26 mouse cellular contexts compared by ENCODE assay signal in genomic region chr7:132230961-132231360, GRCm38 (mm10).
DNase-seq lines count a peak whose midpoint lies in the region; ATAC-seq lines count a peak whose summit lies in the region.
"Had no signal": no experiment of that assay in that cellular context is flagged by ENCODE, and none has a peak within 500 bp of the region (broad histone marks: within the 10 kb centered on the region; RNA-seq: fewer than 3 reads in every experiment).

No protein-coding gene starts in this region.

- peaks cover 29% of the 10 kb centered on the region for H3K4me1 ChIP-seq in forebrain, embryonic 10.5 days
- no peaks in the 10 kb centered on the region for H3K4me1 ChIP-seq in forebrain, embryonic 14.5 days (ENCODE audit: control insufficient read depth, insufficient read depth, low read length)
- H3K4me1 ChIP-seq in midbrain, embryonic 12.5 days: peaks cover 6% of the 10 kb centered on the region; the same call in 1 of the 2 replicates
- H3K4me1 ChIP-seq in midbrain, embryonic 15.5 days: no peaks in the 10 kb centered on the region
- H3K4me1 ChIP-seq: forebrain, embryonic 15.5 days; liver, embryonic 15.5 days had no signal

- H3K27me3 ChIP-seq in forebrain, embryonic 10.5 days (ENCODE audit: poor library complexity, severe bottlenecking): peaks cover 3% of the 10 kb centered on the region; the same call in 1 of the 2 replicates
- no peaks in the 10 kb centered on the region for H3K27me3 ChIP-seq in forebrain, embryonic 14.5 days (replicated peaks; ENCODE audit: control insufficient read depth, insufficient read depth, low read length)
- H3K27me3 ChIP-seq in midbrain, embryonic 12.5 days: no peaks in the 10 kb centered on the region
- 0 out of 2 replicates have a peak, but pooled peaks cover 2% of the 10 kb centered on the region for H3K27me3 ChIP-seq in midbrain, embryonic 15.5 days (replicated peaks)
- H3K27me3 ChIP-seq: forebrain, embryonic 15.5 days; liver, embryonic 15.5 days; lung, embryonic 15.5 days; neural tube, embryonic 12.5 days had no signal

- peak overlapping the region; percentile 36; the same call in 1 of the 2 replicates for H3K27ac ChIP-seq in forebrain, embryonic 10.5 days
- no peak overlapping the region for H3K27ac ChIP-seq in forebrain, embryonic 14.5 days (ENCODE audit: low read depth, low read length)
- H3K27ac ChIP-seq in midbrain, embryonic 12.5 days (replicated peaks): 0 out of 2 replicates have a peak overlapping the region, but pooled peaks have one; percentile 25
- H3K27ac ChIP-seq in midbrain, embryonic 15.5 days: no peak overlapping the region
- H3K27ac ChIP-seq: forebrain, embryonic 15.5 days; heart, embryonic 13.5 days; hindbrain, embryonic 13.5 days; limb, embryonic 10.5 days; liver, embryonic 15.5 days; lung, embryonic 15.5 days; neural tube, embryonic 12.5 days had no signal

- no peak for DNase-seq in forebrain, embryonic 10.5 days (ENCODE audit: extremely low spot score, low spot score)
- no peak for DNase-seq in forebrain, embryonic 14.5 days (ENCODE audit: low spot score)
- peak; percentile 87 for DNase-seq in cerebellum, adult 9-11 months
- no peak for DNase-seq in adrenal gland, adult 2 months
- no peak for DNase-seq in c-Kit-positive CD71-positive TER-119-positive erythroid progenitor cells, embryonic 14.5 days (ENCODE audit: low spot score)
- DNase-seq: adrenal gland, postnatal 14 days; gastrocnemius, postnatal 14 days; heart, adult 11 months; heart, postnatal 14 days; kidney, adult 18-20 months; layer of hippocampus, adult 9-11 months; liver; lung, postnatal 4 days; retina, postnatal 1 day; thymus, adult 18-20 months; thymus, postnatal 36 days had no signal

- H3K36me3 ChIP-seq in forebrain, embryonic 10.5 days (replicated peaks): peaks cover 3% of the 10 kb centered on the region; the same call in 1 of the 2 replicates
- no peaks in the 10 kb centered on the region for H3K36me3 ChIP-seq in forebrain, embryonic 14.5 days (ENCODE audit: control insufficient read depth, insufficient read depth, low read length)
- H3K36me3 ChIP-seq in midbrain, embryonic 12.5 days: peaks cover 6% of the 10 kb centered on the region; the same call in 1 of the 2 replicates
- H3K36me3 ChIP-seq in midbrain, embryonic 15.5 days (replicated peaks): no peaks in the 10 kb centered on the region
- H3K36me3 ChIP-seq: forebrain, embryonic 15.5 days; heart, embryonic 13.5 days; limb, embryonic 10.5 days; liver, embryonic 15.5 days had no signal

- no peak for ATAC-seq in forebrain, embryonic 14.5 days
- no peak for ATAC-seq in midbrain, embryonic 12.5 days (ENCODE audit: low FRiP score, low read depth)
- no peak for ATAC-seq in midbrain, embryonic 15.5 days (replicated peaks)
- ATAC-seq: forebrain, embryonic 15.5 days; inflammation-experienced regulatory T-cells, adult 6 months had no signal

- H3K9ac ChIP-seq in forebrain, embryonic 14.5 days (ENCODE audit: low read length): no peak overlapping the region
- H3K9ac ChIP-seq in midbrain, embryonic 12.5 days (replicated peaks): no peak overlapping the region
- no peak overlapping the region for H3K9ac ChIP-seq in midbrain, embryonic 15.5 days
- H3K9ac ChIP-seq: forebrain, embryonic 15.5 days; heart, embryonic 13.5 days; hindbrain, embryonic 13.5 days; liver, embryonic 15.5 days; lung, embryonic 15.5 days; neural tube, embryonic 12.5 days had no signal

- H3K4me2 ChIP-seq in forebrain, embryonic 14.5 days (ENCODE audit: low read length): no peak overlapping the region
- H3K4me2 ChIP-seq in midbrain, embryonic 12.5 days (replicated peaks): no peak overlapping the region
- no peak overlapping the region for H3K4me2 ChIP-seq in midbrain, embryonic 15.5 days
- H3K4me2 ChIP-seq: forebrain, embryonic 15.5 days; heart, embryonic 13.5 days; hindbrain, embryonic 13.5 days; liver, embryonic 15.5 days; lung, embryonic 15.5 days; neural tube, embryonic 12.5 days had no signal

- WGBS in forebrain, embryonic 10.5 days: 89% methylated on average over 3 of the region's 3 CpGs
- 91% methylated on average over 3 of the region's 3 CpGs for WGBS in forebrain, embryonic 14.5 days
- 80% methylated on average over 3 of the region's 3 CpGs for WGBS in midbrain, embryonic 12.5 days
- 78% methylated on average over 3 of the region's 3 CpGs for WGBS in midbrain, embryonic 15.5 days

- H3K4me3 ChIP-seq in forebrain, embryonic 10.5 days: no peak overlapping the region
- H3K4me3 ChIP-seq in forebrain, embryonic 14.5 days (ENCODE audit: low read depth, low read length): no peak overlapping the region
- no peak overlapping the region for H3K4me3 ChIP-seq in midbrain, embryonic 12.5 days
- H3K4me3 ChIP-seq in midbrain, embryonic 15.5 days: no peak overlapping the region
- H3K4me3 ChIP-seq: forebrain, embryonic 15.5 days; heart, embryonic 13.5 days; hindbrain, embryonic 13.5 days; limb, embryonic 10.5 days; liver, embryonic 15.5 days; lung, embryonic 15.5 days; neural tube, embryonic 12.5 days had no signal

- H3K9me3 ChIP-seq in forebrain, embryonic 10.5 days: no peaks in the 10 kb centered on the region
- H3K9me3 ChIP-seq in forebrain, embryonic 14.5 days (replicated peaks; ENCODE audit: control insufficient read depth, low read length): no peaks in the 10 kb centered on the region
- no peaks in the 10 kb centered on the region for H3K9me3 ChIP-seq in midbrain, embryonic 12.5 days
- H3K9me3 ChIP-seq in midbrain, embryonic 15.5 days: no peaks in the 10 kb centered on the region
- H3K9me3 ChIP-seq: forebrain, embryonic 15.5 days; heart, embryonic 13.5 days; hindbrain, embryonic 13.5 days; limb, embryonic 10.5 days; liver, embryonic 15.5 days; lung, embryonic 15.5 days; neural tube, embryonic 12.5 days had no signal

Comparison
In these comparisons a context has a peak if more than half of its experiments do, and no peak if none do; other contexts are left out.
1. H3K27ac ChIP-seq: peak in forebrain, embryonic 10.5 days (single experiment) and midbrain, embryonic 12.5 days (single experiment); none in forebrain, embryonic 14.5 days (single experiment) and midbrain, embryonic 15.5 days (single experiment).